Mouse (Mus musculus) midbrain, embryonic 13.5 days (tissue): ENCODE results near the gene Sf3a1. TPM values are rescaled to one million over a fixed set of nuclear protein-coding genes. Genes with fewer than 3 reads are reported as not detected.
A peak's percentile ranks its signal among the peaks of the same experiment; 100 is the strongest.

Source experiments
- ATAC-seq: fragments of 200-750 bp; cut with Nextera tagmentation; 2 replicates; pipeline ENCODE4 v1.8.0; 2017; ENCODE audit warnings: mild to moderate bottlenecking, moderate TSS enrichment, moderate library complexity
- H3K27ac ChIP-seq: fragments of 300-500 bp; sonication (generic); 2 replicates; pipeline ENCODE4 v1.5.1; 2015; ENCODE audit warnings: inconsistent platforms, mild to moderate bottlenecking, moderate library complexity
- H3K27me3 ChIP-seq: fragments of 300-500 bp; sonication (generic); 2 replicates; pipeline ENCODE4 v1.6.1; 2015; ENCODE audit warnings: mild to moderate bottlenecking, inconsistent platforms
- H3K36me3 ChIP-seq: fragments of 300-500 bp; sonication (generic); 2 replicates; pipeline ENCODE4 v1.6.1; 2015; ENCODE audit warnings: mild to moderate bottlenecking, inconsistent platforms
- H3K4me1 ChIP-seq: fragments of 300-500 bp; sonication (generic); replicated peaks from 2 replicates; pipeline ENCODE4 v1.6.1; 2015; ENCODE audit warnings: inconsistent platforms
- H3K4me2 ChIP-seq: fragments of 300-500 bp; sonication (generic); replicated peaks from 2 replicates; pipeline ENCODE4 v1.6.1; 2015; ENCODE audit warnings: moderate library complexity, mild to moderate bottlenecking, inconsistent platforms
- H3K4me3 ChIP-seq: fragments of 300-500 bp; sonication (generic); replicated peaks from 2 replicates; pipeline ENCODE4 v1.5.1; 2015; ENCODE audit warnings: mild to moderate bottlenecking, inconsistent platforms
- H3K9ac ChIP-seq: fragments of 300-500 bp; sonication (generic); replicated peaks from 2 replicates; pipeline ENCODE4 v1.6.1; 2015; ENCODE audit warnings: mild to moderate bottlenecking, inconsistent platforms
- H3K9me3 ChIP-seq: fragments of 300-500 bp; sonication (generic); 2 replicates; pipeline ENCODE4 v1.6.1; 2016; ENCODE audit warnings: mild to moderate bottlenecking, inconsistent platforms
- WGBS: fragments of 180-500 bp; shearing (Covaris S2); methylation state at CpG from one replicate; pipeline ENCODE4 v1.1.7; 2015; 5-methylcytosine and 5-hydroxymethylcytosine counted together
- polyA plus RNA-seq: library from polyadenylated mRNA; unstranded; fragments of >200 nt; fragmentation: Nextera tagmentation; extraction: Ambion mirVana; gene quantifications from 2 replicates; pipeline ENCODE4 v1.2.1, GENCODE M21; 2015

Gene Sf3a1
- polyA plus RNA-seq, 1 experiment from 2014 or later = 65.8 TPM

GRCm38 (mm10) chr11:4143281-4144062, 16.7 kb upstream of the Sf3a1 start:
- H3K9ac ChIP-seq = no peak overlapping the region
- whole genome bisulfite sequencing = 91% methylated on average over 21 of the region's 21 CpGs
- peaks cover 67% of the 10 kb centered on the region for H3K36me3 ChIP-seq

GRCm38 (mm10) chr11:4146381-4146780, 13.8 kb upstream of the Sf3a1 start:
- 78% methylated on average over 6 of the region's 6 CpGs for WGBS
- Histone ChIP-seq H3K27me3 (no peaks in the 10 kb centered on the region), H3K9me3 (no peaks in the 10 kb centered on the region), H3K9ac (no peak overlapping the region), H3K4me2 (no peak overlapping the region), H3K4me3 (no peak overlapping the region), H3K4me1 (no peaks in the 10 kb centered on the region), H3K27ac (no peak overlapping the region), H3K36me3 (peaks cover 42% of the 10 kb centered on the region)
- ATAC-seq = no peak

More at GRCm38 (mm10) chr11:4143281-4144062, 16.7 kb upstream of the Sf3a1 start:
- ATAC-seq = no peak
- Histone ChIP-seq H3K4me2 (no peak overlapping the region), H3K27me3 (no peaks in the 10 kb centered on the region), H3K4me1 (peaks cover 2% of the 10 kb centered on the region; the same call in 1 of the 2 replicates), H3K27ac (no peak overlapping the region), H3K9me3 (no peaks in the 10 kb centered on the region), H3K4me3 (no peak overlapping the region)

- Histone ChIP-seq H3K27me3 (no peaks in the 10 kb centered on the region), H3K9me3 (no peaks in the 10 kb centered on the region), H3K36me3 (peaks cover 39% of the 10 kb centered on the region), H3K4me1 (no peaks in the 10 kb centered on the region), H3K27ac (no peak overlapping the region), H3K4me2 (no peak overlapping the region), H3K9ac (no peak overlapping the region), H3K4me3 (no peak overlapping the region)
- no peak for ATAC-seq
- WGBS = 80% methylated on average over 10 of the region's 10 CpGs
Observed at GRCm38 (mm10) chr11:4147098-4147497, 13.1 kb upstream of the Sf3a1 start.

- no peak overlapping the region for H3K4me3 ChIP-seq
- no peak overlapping the region for H3K27ac ChIP-seq
- H3K9me3 ChIP-seq = no peaks in the 10 kb centered on the region
- ATAC-seq = no peak
- H3K9ac ChIP-seq = no peak overlapping the region
- no peak overlapping the region for H3K4me2 ChIP-seq
- H3K36me3 ChIP-seq = peaks cover 29% of the 10 kb centered on the region
- 91% methylated on average over 5 of the region's 5 CpGs for WGBS
- no peaks in the 10 kb centered on the region for H3K27me3 ChIP-seq
- no peaks in the 10 kb centered on the region for H3K4me1 ChIP-seq
Observed at GRCm38 (mm10) chr11:4148120-4148519, 12.0 kb upstream of the Sf3a1 start.

- Histone ChIP-seq H3K4me1 (no peaks in the 10 kb centered on the region), H3K27me3 (no peaks in the 10 kb centered on the region), H3K9me3 (no peaks in the 10 kb centered on the region), H3K9ac (no peak overlapping the region), H3K27ac (no peak overlapping the region), H3K4me3 (no peak overlapping the region), H3K36me3 (peaks cover 23% of the 10 kb centered on the region), H3K4me2 (no peak overlapping the region)
- 89% methylated on average over 9 of the region's 9 CpGs for WGBS
- ATAC-seq = no peak
Observed at GRCm38 (mm10) chr11:4148536-4149156, 11.5 kb upstream of the Sf3a1 start.

- no peak overlapping the region for H3K9ac ChIP-seq
- no peaks in the 10 kb centered on the region for H3K9me3 ChIP-seq
- WGBS = 89% methylated on average over 6 of the region's 6 CpGs
- H3K27me3 ChIP-seq = no peaks in the 10 kb centered on the region
- H3K4me1 ChIP-seq = no peaks in the 10 kb centered on the region
- no peak overlapping the region for H3K4me2 ChIP-seq
- H3K27ac ChIP-seq = no peak overlapping the region
- no peak for ATAC-seq
- no peak overlapping the region for H3K4me3 ChIP-seq
- H3K36me3 ChIP-seq = peaks cover 14% of the 10 kb centered on the region
Observed at GRCm38 (mm10) chr11:4149886-4150285, 10.3 kb upstream of the Sf3a1 start.

GRCm38 (mm10) chr11:4153694-4154093, 6.5 kb upstream of the Sf3a1 start:
- whole genome bisulfite sequencing = 94% methylated on average over 7 of the region's 7 CpGs

GRCm38 (mm10) chr11:4155641-4156040, 4.5 kb upstream of the Sf3a1 start:
- WGBS = 82% methylated on average over 5 of the region's 5 CpGs
- no peak overlapping the region for H3K9ac ChIP-seq
- H3K27ac ChIP-seq = no peak overlapping the region
- no peak overlapping the region for H3K4me3 ChIP-seq
- H3K9me3 ChIP-seq = no peaks in the 10 kb centered on the region
- no peak for ATAC-seq
- no peak overlapping the region for H3K4me2 ChIP-seq
- peaks cover 15% of the 10 kb centered on the region for H3K4me1 ChIP-seq
- H3K36me3 ChIP-seq = 0 out of 2 replicates have a peak, but pooled peaks cover 4% of the 10 kb centered on the region
- no peaks in the 10 kb centered on the region for H3K27me3 ChIP-seq

More at GRCm38 (mm10) chr11:4153694-4154093, 6.5 kb upstream of the Sf3a1 start:
- H3K4me3 ChIP-seq = no peak overlapping the region
- H3K9ac ChIP-seq = no peak overlapping the region
- H3K4me2 ChIP-seq = no peak overlapping the region
- no peaks in the 10 kb centered on the region for H3K9me3 ChIP-seq
- H3K27ac ChIP-seq = no peak overlapping the region
- no peak for ATAC-seq
- H3K4me1 ChIP-seq = peaks cover 3% of the 10 kb centered on the region
- H3K36me3 ChIP-seq = peaks cover 7% of the 10 kb centered on the region; the same call in 1 of the 2 replicates
- H3K27me3 ChIP-seq = no peaks in the 10 kb centered on the region

- Histone ChIP-seq H3K36me3 (peaks cover 23% of the 10 kb centered on the region), H3K4me2 (no peak overlapping the region), H3K9ac (no peak overlapping the region), H3K27ac (no peak overlapping the region), H3K27me3 (no peaks in the 10 kb centered on the region), H3K4me1 (peaks cover 43% of the 10 kb centered on the region), H3K4me3 (no peak overlapping the region), H3K9me3 (no peaks in the 10 kb centered on the region)
- WGBS = 93% methylated on average over 3 of the region's 3 CpGs
- no peak for ATAC-seq
Observed at GRCm38 (mm10) chr11:4158676-4159075, 1.5 kb upstream of the Sf3a1 start.

- Histone ChIP-seq H3K27me3 (no peaks in the 10 kb centered on the region), H3K27ac (peak overlapping the region; percentile 93), H3K9me3 (no peaks in the 10 kb centered on the region), H3K4me1 (peaks cover 55% of the 10 kb centered on the region), H3K9ac (peak overlapping the region; percentile 91), H3K4me2 (peak overlapping the region; percentile 86), H3K4me3 (peak overlapping the region; percentile 91), H3K36me3 (peaks cover 44% of the 10 kb centered on the region)
- ATAC-seq = peak; percentile 7; the same call in 1 of the 2 replicates
- 8% methylated on average over 15 of the region's 15 CpGs for WGBS
Observed at GRCm38 (mm10) chr11:4160758-4161480, 769 bp downstream of the Sf3a1 start.

- H3K4me3 ChIP-seq = no peak overlapping the region
- ATAC-seq = no peak
- 0 out of 2 replicates have a peak overlapping the region, but pooled peaks have one; percentile 21 for H3K9ac ChIP-seq
- no peaks in the 10 kb centered on the region for H3K27me3 ChIP-seq
- no peak overlapping the region for H3K4me2 ChIP-seq
- no peak overlapping the region for H3K27ac ChIP-seq
- peaks cover 80% of the 10 kb centered on the region for H3K36me3 ChIP-seq
- H3K9me3 ChIP-seq = no peaks in the 10 kb centered on the region
- H3K4me1 ChIP-seq = peaks cover 42% of the 10 kb centered on the region
- 98% methylated on average over 2 of the region's 2 CpGs for WGBS
Observed at GRCm38 (mm10) chr11:4164701-4165100, 4.6 kb downstream of the Sf3a1 start.
